Mouse (Mus musculus) frontal cortex, postnatal 10 days (tissue): ENCODE data around the gene Gm6309.
"Not testable (repeated sequence)": the region's sequence is repeated elsewhere in the genome, so short reads cannot be mapped to it uniquely, and the experiment has no call there.

Experiments used
- DNase-seq, 2 experiments: peaks; one replicate each; pipeline ENCODE4 v3.0.0; 2022; ENCODE audit warnings: low spot score in 2 of 2, mixed read lengths in 1 of 2

Gm6309 gene

DNA sequence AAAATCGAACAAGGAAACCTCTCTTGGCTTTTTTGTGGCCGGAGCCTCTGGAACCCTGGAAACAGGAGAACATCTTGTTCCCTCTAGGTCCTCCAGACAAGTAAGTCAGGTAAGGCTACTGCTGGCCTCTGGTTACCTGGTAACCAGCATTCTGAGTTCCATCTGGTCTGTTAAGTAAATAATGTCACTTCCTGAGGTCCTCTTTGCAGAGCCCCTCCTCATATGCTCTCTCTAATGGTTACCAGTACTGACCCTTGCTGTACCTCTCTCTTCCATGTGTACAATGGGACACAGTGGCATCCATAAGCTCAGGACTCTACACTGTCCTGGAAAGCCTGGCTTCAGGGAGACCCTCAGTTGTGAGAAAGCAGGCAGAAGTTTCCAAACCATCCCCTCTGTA is at the start of gene Gm6309:
Gm6309 (minus strand) TSS at position 101 of the 400 bp plus-strand sequence.
- not testable (repeated sequence) for DNase-seq

DNA sequence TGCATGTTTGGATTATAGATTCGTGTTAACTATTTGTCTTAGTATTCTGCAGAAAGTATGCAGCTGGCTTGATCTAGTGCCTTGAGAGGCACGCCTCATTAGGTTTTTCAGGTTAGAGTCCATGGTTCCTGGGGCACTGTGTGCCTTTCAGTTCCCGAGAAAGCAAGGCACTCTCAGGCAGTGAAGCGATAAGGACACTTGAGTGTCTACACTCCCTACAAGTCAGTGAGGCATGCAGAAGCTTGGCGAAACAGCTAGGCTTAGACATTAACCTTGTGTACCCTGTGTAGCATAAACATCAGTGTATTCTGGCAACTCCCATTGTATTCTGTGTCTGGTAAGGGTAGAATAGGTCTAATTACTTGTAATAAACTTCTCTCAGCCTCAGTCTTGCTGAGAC is 35.0 kb upstream of the Gm6309 start:
- DNase-seq, result no peak

DNA sequence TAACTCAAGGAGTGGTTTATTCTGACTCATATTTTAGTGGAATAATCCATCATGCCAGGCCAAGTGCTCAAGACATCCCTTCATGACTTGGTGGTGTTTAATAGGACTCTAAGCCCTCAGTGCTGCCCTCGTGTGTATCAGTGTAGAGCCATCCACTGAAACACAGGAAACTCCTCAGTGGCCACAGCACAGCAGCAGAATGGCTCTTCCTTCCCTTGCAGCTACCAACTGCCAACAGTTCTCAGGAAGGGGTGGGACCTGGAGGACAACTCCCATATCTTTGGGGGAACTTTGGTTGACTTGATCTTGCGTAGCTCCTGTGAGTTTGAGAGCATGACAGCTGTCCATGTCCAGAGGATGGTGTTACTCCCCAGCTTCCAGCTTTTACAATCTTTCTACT is 33.4 kb upstream of the Gm6309 start:
- no peak for DNase-seq

DNA sequence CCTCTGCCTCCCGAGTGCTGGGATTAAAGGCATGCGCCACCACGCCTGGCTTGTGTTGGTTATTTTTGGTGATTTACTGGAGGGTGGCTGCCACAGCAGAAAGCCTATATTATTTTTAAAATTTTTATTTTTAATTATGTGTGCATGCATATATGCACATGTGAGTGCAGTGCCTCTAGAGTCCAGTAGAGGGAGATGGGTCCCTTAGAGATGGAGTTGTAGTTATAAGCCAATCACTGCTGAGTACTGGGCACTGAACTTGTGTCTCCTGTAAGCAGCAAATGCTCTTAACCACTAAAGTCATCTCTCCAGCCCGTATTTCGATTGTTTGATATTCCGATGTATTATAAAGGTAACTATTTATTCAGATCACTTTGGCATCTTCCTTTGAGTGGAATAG is 30.1 kb upstream of the Gm6309 start:
- DNase-seq, result no peak

DNA sequence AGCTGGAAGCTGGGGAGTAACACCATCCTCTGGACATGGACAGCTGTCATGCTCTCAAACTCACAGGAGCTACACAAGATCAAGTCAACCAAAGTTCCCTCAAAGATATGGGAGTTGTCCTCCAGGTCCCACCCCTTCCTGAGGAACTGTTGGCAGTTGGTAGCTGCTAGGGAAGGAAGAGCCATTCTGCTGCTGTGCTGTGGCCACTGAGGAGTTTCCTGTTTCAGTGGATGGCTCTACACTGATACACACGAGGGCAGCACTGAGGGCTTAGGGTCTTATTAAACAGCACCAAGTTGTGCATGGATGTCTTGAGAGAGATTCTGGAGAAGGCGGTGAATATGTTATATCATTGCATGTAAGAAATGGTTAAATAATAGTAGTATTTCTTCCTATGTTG is 29.0 kb upstream of the Gm6309 start:
- no peak for DNase-seq

DNA sequence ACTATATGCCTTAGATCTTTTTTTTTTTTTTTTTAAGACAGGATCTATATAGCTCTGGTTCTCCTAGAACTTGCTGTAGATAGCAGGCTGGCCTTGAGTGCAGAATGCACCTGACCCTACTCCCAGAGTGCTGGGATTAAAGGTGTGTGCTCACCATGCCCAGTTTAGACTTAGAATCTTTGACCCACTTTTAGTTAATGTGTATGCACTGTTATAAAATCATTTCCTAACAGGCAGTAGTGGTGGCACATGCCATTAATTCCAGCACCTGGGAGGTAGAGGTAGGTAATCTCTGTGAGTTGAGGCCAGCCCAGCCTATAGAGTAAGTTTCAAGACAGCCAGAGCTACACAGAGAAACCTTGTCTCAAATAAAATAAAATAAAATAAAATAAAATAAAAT is 28.6 kb upstream of the Gm6309 start:
- DNase-seq, result no peak

DNA sequence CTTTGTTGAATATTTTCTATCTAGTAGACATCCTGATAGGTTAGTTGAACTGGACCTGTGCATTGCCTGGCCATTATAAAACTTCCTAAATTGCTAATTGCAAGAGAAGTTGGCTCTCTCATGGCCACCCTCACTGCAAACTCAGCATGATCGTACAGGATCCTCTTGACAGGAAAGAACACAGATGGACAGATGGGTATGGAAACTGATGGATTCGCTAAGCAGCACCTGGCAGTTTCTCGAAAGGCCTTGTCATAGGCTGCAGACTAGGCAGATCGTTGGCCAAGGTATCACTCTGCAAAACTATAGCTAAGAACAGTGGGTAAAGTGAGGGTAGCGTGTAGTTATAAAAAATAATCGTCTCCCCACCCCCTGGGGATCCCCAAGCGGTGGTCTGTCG is 22.8 kb upstream of the Gm6309 start:
- no peak for DNase-seq

DNA sequence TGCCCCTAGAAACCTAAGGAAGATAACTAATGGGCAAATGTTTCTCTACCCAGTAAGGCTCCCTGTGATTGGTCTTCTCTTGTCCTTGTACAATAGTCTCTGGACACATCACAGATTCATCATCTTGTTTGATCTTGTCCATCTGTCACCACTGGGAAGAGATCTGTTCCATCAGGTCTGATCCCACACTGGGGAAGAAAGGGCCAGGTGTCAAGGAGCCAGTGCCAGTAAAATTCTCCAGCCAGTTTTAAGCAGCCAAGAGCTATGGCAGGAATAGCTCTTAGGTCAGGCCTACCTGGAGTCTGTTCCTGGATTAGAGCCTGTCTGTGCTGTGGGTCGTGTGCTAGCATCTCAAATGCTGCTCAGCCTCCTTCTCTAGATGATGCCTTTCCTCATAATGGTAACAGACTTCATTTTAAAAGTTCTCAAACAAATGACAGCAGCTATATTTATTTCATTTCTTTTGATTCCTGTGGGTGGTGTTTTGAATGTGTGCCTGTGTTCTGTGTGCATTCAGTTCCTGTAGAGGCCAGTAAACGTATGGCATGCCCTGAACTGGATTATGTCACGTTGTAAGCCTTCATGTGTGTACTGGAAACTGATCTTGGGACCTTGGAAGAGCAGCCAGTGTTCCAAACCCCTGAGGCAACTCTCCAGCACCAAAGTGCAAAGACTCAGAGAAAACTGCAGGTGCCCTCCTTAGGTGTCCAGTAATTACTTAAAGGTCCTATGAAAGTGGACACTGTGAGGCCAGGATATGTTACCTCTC is 20.2 kb upstream of the Gm6309 start:
- DNase-seq, result no peak

DNA sequence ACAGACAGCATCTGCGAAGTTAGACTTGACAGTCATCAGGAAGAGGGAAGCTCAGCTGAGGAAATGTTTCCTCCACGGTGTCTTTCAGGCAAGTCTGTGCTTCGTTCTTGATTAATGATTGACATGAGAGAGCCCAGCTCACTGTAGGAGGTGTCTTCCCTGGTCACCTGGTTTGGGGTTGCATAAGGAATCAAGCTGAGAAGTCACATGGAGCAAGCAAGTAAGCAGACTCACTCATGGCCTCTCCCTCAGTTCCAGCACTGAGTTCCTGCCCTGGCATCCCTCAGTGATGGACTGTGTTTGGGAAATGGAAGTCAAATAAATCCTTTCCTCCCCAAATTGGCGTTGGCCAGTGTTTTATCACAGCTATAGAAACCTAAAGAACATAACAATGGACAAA is 19.6 kb upstream of the Gm6309 start:
- no peak for DNase-seq

DNA sequence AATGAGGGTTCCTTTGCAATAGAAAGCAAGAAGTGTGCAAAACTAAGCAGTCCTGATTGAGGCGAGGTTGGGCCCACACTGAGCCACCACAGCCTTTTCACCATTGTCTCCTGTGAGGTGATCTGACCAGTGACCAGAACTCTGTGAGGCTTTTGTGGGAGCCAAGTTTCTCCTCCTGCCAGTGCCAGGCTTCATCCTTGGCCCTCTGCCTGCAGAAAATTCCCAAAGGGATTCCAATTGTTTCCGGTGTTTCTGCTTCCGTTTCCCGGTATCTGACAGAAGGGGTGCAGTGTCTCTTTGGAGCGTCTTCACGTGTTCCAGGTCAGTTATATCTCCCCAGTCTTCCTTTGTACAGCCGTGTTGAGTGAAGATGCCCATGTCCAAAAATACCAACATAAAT is 18.2 kb upstream of the Gm6309 start:
- DNase-seq, result no peak

DNA sequence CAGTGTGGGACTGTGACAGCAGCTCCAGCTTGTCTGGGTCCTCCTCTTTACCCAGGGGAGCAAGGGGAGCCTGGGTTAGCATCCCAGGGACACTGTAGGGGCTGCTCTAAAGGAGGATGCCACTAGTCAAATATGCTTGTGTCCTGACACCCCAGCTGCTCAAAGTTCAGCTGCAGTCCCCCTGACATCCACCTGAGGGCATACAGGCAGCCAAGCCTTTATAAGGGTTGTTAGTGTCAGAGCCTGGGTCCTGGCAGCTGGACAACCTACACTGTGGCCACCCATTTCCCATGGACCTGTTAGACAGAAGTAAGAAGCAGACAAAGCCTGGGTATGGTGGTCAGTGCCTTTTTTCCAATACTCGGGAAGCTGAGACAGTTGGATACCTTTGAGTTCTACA is 17.6 kb upstream of the Gm6309 start:
- DNase-seq, result no peak

DNA sequence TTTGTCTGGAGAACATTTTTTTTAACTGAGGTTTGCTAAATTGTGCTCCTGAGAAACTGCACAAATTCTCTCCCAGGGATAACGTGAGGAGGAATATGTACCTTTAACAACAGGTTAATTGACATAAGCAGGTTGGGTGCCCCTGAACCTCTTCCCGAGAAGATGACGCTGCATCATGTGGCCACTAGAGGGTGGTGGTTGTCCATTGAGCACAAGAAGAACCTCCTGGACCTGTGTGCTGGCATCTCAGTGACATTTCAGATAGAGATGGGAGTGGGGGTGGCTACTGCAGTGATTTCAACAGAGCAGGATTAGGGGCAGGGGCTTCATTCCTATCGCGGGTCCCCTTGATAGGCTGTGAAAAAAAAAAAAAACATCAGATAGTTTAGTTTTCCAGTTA is 16.9 kb upstream of the Gm6309 start:
- DNase-seq, result peak; percentile 18 to 31

DNA sequence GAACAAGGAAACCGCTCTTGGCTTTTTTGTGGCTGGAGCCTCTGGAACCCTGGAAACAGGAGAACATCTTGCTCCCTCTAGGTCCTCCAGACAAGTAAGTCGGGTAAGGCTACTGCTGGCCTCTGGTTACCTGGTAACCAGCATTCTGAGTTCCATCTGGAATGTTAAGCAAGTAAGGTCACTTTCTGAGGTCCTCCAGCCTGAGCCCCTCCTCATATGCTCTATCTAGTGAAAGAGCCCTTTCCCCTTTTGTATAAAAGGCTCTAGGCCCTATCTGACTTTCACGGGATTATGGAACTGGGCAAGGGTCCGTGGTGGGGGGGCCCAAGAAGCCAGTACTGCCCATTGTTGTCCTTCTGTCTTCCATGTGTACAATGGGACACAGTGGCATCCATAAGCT is 14.7 kb upstream of the Gm6309 start, which contains the start of gene 1700001J03Rik:
1700001J03Rik (minus strand) TSS at position 101 of the 400 bp plus-strand sequence.
- not testable (repeated sequence) for DNase-seq

DNA sequence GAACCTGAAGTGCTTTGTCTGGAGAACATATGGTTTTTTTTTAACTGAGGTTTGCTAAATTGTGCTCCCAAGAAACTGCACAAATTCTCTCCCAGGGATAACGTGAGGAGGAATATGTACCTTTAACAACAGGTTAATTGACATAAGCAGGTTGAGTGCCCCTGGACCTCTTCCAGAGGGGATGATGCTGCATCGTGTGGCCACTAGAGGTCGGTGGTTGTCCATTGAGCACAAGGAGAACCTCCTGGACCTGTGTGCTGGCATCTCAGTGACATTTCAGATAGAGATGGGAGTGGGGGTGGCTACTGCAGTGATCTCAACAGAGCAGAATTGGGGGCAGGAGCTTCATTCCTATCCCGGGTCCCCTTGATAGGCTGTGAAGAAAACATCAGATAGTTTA is 2.2 kb upstream of the Gm6309 start:
- not testable (repeated sequence) for DNase-seq

DNA sequence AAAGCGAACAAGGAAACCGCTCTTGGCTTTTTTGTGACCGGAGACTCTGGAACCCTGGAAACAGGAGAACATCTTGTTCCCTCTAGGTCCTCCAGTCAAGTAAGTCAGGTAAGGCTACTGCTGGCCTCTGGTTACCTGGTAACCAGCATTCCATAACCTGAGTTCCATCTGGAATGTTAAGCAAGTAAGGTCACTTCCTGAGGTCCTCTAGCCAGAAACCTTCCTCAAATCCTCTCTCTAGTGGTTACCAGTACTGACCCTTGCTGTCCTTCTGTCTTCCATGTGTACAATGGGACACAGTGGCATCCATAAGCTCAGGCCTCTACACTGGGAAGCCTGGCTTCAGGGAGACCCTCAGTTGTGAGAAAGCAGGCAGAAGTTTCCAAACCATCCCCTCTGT is 10.1 kb downstream of the Gm6309 start, which contains the start of gene Gm5565:
Gm5565 (minus strand) TSS at position 101 of the 400 bp plus-strand sequence.
- not testable (repeated sequence) for DNase-seq

DNA sequence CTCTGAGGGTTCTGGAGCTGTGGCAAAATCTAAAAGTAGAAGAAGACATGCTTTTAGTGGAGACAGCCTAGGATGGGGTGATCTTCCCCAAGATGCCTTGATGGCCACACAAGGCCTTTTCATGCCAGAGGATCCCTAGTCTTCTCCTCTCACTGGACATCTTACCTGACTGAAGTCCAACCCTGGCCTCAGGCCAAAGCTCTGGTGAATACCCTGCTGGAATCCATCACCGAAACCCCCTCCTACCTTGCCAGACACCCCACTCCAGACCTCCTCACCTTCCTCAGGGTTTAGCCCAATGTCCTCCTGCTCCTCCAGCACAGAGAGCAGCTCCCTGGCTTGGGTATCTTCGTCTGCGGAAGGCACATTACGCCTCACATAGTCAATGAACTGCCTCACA is 12.2 kb downstream of the Gm6309 start:
- DNase-seq, result not testable (repeated sequence)

DNA sequence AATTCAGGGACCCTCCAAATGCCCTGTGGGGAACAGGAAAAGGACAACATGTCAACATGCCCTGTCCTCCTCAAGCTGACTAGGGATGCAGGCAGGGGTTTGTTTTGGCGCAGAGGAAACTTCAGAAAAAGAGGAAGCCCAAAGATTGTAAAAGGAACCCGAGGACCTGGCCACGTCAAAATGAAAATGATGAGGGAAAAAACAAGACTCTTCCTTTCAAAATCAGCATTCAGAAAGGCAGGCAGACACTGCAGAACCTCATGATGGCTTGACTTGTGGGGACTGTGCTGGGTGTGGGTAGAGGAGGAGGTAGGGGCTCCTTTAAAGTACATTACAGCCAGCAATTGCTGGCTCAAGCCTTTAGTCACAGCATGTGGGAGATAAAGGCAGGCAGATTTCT is 20.1 kb downstream of the Gm6309 start:
- no peak for DNase-seq

DNA sequence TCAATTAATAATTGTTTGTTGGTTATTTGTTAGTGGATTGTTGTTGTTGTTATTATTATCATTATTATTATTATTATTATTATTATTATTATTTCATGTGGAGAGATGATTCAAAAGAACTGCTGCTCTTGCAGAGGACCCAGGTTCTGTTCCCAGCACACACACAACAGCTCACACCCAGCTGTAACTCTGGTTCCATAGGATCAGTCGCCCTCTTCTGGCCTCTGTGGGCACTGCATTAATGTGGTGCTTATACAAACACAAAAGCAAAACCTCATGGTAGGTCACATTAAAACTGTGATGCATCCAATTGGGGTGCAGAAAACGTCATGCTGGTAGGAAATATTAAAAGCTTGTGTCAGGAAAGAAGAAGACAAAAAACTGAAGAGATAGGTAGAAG is 22.6 kb downstream of the Gm6309 start:
- no peak for DNase-seq
